Mouse (Mus musculus) effector memory CD4-positive, alpha-beta T cell, adult 5 months (primary cell): ENCODE measurements around the gene Igsf9b. TPM values are rescaled to one million over a fixed set of nuclear protein-coding genes. Genes with fewer than 3 reads are reported as not detected.

Source experiments
- polyA plus RNA-seq: library from polyadenylated mRNA; unstranded; fragments of 100-300 nt; shearing (Covaris generic); gene quantifications from one replicate; pipeline ENCODE4 v1.2.1, GENCODE M21; 2017

Gene Igsf9b
- polyA plus RNA-seq: 1.1 TPM

GRCm38 (mm10) chr9:27298411-27299285 is at the start of gene Igsf9b:
Gene Igsf9b, plus strand, starts transcription at chr9:27299204.

DNA sequence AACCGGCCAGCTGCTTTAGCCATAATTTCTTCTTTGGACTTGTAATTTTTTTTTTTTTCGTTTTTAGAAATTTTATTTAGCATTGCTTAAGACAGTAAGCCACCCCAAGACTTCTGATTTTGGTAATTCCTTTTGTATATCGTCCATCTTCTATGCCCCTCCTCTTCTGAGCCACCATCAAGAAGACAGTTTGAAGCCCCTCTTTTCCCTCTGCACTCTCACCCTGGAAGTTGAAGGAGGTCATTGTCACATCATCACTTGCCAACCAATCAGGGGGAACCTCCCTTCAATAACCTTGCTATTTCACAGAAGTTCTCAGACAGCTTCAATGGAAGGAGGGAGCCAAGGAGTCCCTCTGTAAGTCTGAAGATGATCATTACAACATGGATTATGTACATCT is 97.5 kb downstream of the Igsf9b start, which contains the start of gene Spata19:
Spata19 (plus strand) TSS at position 301 of the 400 bp plus-strand sequence.

Other genes starting within 250 kb of the Igsf9b start
- not detected for gene Jam3, start 143.8 kb upstream of the Igsf9b start, polyA plus RNA-seq
- not detected for gene Spata19, start 97.6 kb downstream of the Igsf9b start, polyA plus RNA-seq